Mouse (Mus musculus): Measurements from ENCODE around the gene Snx14. TPM values are rescaled to one million over a fixed set of nuclear protein-coding genes. Genes with fewer than 3 reads are reported as not detected.

Gene Snx14
- polyA plus RNA-seq, 1 experiment, result 50.4 TPM

DNA sequence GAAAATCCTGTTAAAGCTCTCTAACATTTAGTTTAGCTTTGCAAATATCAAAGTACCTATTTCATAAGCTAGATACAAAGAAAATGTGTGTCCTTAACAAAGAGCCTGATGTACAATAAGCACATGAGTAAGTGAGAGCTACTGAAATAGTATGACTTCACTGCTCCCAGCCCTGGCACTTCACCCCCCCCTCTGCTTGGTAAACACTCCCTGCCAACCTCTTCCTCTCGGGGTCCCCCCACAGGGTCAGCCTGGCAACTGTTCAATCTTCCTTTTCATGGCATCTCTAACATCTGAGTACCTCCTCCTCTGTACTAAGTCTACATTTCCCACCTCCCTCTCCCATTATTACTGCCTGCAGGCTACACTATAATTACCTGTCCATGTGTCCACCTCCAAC is 22.0 kb downstream of the Snx14 start:
- Histone ChIP-seq H3K4me1 (ENCODE audit: control insufficient read depth, insufficient read depth, low read length) (no peaks in the 10 kb centered on the region), H3K27me3 (ENCODE audit: control insufficient read depth, insufficient read depth, low read length) (no peaks in the 10 kb centered on the region), H3K4me3 (replicated peaks; ENCODE audit: insufficient read depth, low read depth, low read length) (no peak overlapping the region), H3K27ac (ENCODE audit: insufficient read depth, low read length) (no peak overlapping the region)
- TF ChIP-seq CTCF (IDR thresholded peaks at IDR 0.05; ENCODE audit: borderline replicate concordance, insufficient read depth, low read depth, low read length), result no peak
- no peak for TF ChIP-seq POLR2A (IDR thresholded peaks at IDR 0.05; ENCODE audit: borderline replicate concordance, insufficient read depth, low read length)
- 6% methylated on average over 1 of the region's 1 CpGs for WGBS
- no peak for DNase-seq

DNA sequence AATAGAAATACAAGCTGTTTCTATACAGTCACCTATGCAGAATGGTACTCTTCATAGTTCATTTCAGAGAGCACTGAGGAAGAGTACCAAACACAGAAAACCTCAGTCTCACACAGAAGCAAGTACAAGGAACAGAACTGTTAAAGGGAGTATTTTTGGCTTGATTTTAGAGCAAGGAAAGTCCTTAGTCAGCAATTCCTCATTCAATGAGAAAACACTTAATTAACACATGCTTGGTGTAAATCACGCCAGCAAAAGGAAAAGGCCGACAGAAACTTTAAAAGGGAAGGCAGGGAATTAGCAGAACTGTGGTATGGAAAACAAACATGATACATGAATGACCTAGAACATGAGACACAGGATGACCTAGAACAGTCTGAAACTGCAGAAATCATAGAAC is 28.8 kb downstream of the Snx14 start:
- DNase-seq, result no peak
- no peaks in the 10 kb centered on the region for H3K4me1 ChIP-seq (ENCODE audit: control insufficient read depth, insufficient read depth, low read length)
- no peak for TF ChIP-seq CTCF (IDR thresholded peaks at IDR 0.05; ENCODE audit: borderline replicate concordance, insufficient read depth, low read depth, low read length)
- no peak for TF ChIP-seq POLR2A (IDR thresholded peaks at IDR 0.05; ENCODE audit: borderline replicate concordance, insufficient read depth, low read length)
- H3K27ac ChIP-seq (ENCODE audit: insufficient read depth, low read length), result no peak overlapping the region
- no peaks in the 10 kb centered on the region for H3K27me3 ChIP-seq (ENCODE audit: control insufficient read depth, insufficient read depth, low read length)
- 73% methylated on average over 2 of the region's 2 CpGs for WGBS
- H3K4me3 ChIP-seq (replicated peaks; ENCODE audit: insufficient read depth, low read depth, low read length), result no peak overlapping the region

DNA sequence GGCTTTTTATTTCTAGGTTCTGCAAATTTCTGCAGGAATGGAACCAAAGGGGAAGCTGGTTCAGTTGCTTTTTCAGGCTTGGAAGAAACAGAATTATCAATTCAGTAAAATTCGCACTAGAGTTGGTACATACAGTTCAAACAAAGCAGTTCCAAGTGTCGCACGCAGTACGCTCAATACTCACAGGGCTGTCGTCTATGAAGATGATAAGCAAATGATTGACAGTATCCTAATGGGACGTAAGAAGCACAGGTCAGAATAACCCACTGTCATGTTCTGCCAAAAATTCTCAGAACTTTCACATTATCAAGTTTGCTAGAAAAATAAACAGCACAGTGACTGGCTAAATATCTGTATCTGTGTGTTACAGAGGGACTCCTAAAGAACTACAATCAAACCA is 34.2 kb downstream of the Snx14 start:
- Histone ChIP-seq H3K27me3 (ENCODE audit: control insufficient read depth, insufficient read depth, low read length) (no peaks in the 10 kb centered on the region), H3K4me1 (ENCODE audit: control insufficient read depth, insufficient read depth, low read length) (no peaks in the 10 kb centered on the region), H3K27ac (ENCODE audit: insufficient read depth, low read length) (no peak overlapping the region), H3K4me3 (replicated peaks; ENCODE audit: insufficient read depth, low read depth, low read length) (no peak overlapping the region)
- no peak for TF ChIP-seq POLR2A (IDR thresholded peaks at IDR 0.05; ENCODE audit: borderline replicate concordance, insufficient read depth, low read length)
- no peak for TF ChIP-seq CTCF (IDR thresholded peaks at IDR 0.05; ENCODE audit: borderline replicate concordance, insufficient read depth, low read depth, low read length)
- no peak for DNase-seq
- WGBS, result 79% methylated on average over 6 of the region's 6 CpGs

DNA sequence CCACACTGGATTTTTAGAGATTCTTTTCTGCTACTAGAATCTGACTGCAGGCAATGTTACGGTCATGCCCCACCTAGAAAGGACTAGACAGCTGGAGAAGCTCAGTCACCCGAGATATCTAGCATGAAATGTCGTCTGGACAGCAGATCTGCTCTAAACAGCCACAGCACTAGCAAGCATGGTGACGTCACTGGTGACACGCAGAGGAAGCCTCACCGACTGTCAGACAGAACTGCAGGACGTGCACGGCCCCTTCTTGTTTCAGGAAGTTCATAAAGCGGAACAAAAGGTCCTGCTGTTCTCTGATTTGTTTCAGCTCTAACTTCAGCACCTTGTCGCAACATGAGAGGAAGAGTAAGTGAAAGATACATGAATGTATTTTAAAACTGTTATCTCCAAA is 34.7 kb downstream of the Snx14 start:
- no peaks in the 10 kb centered on the region for H3K4me1 ChIP-seq (ENCODE audit: control insufficient read depth, insufficient read depth, low read length)
- H3K4me3 ChIP-seq (replicated peaks; ENCODE audit: insufficient read depth, low read depth, low read length), result no peak overlapping the region
- no peak for DNase-seq
- TF ChIP-seq CTCF (IDR thresholded peaks at IDR 0.05; ENCODE audit: borderline replicate concordance, insufficient read depth, low read depth, low read length), result no peak
- TF ChIP-seq POLR2A (IDR thresholded peaks at IDR 0.05; ENCODE audit: borderline replicate concordance, insufficient read depth, low read length), result no peak
- H3K27me3 ChIP-seq (ENCODE audit: control insufficient read depth, insufficient read depth, low read length), result no peaks in the 10 kb centered on the region
- no peak overlapping the region for H3K27ac ChIP-seq (ENCODE audit: insufficient read depth, low read length)
- 35% methylated on average over 10 of the region's 10 CpGs for WGBS

DNA sequence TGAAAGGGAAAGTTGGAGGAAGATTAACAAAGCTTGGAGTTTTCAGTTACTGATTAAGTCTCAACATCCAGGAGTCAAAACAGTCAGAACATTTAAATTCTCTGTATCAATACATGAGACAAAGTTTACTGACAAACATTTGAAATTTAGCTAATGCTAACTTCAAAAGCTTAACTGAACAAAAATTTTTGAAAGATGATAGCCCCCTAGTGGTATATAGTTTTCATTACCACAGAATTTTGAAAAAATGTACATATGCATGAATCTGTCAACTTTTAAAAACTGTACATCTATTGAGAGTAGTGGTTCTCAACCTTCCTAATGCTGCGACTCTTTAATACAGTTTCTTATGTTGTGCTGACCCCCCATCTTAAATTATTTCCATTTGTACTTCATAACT is 40.3 kb downstream of the Snx14 start:
- H3K4me3 ChIP-seq (replicated peaks; ENCODE audit: insufficient read depth, low read depth, low read length), result no peak overlapping the region
- H3K27me3 ChIP-seq (ENCODE audit: control insufficient read depth, insufficient read depth, low read length), result no peaks in the 10 kb centered on the region; the same call in 1 of the 2 replicates
- no peaks in the 10 kb centered on the region for H3K4me1 ChIP-seq (ENCODE audit: control insufficient read depth, insufficient read depth, low read length)
- TF ChIP-seq CTCF (IDR thresholded peaks at IDR 0.05; ENCODE audit: borderline replicate concordance, insufficient read depth, low read depth, low read length) (no peak), POLR2A (IDR thresholded peaks at IDR 0.05; ENCODE audit: borderline replicate concordance, insufficient read depth, low read length) (no peak)
- 62% methylated on average over 1 of the region's 1 CpGs for WGBS
- no peak overlapping the region for H3K27ac ChIP-seq (ENCODE audit: insufficient read depth, low read length)
- no peak for DNase-seq

DNA sequence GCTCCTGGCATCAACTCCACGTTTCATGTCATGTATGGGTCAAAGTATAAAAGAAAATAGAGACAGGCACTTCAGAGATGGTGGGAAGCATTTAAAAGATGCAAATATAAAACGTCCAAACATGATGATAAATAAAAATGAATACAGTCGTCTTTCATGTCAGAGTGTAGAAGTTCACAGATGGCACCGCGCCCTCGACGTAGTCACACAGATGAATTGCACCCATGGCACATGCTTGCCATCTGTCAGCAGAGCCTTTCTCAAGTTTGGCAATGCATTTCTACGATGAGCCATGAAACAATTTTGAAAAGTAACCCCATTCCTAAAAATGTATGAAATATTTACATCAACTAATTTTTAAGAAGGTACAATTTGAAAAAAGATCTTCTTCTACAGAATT is 43.9 kb downstream of the Snx14 start:
- H3K4me3 ChIP-seq (replicated peaks; ENCODE audit: insufficient read depth, low read depth, low read length), result no peak overlapping the region
- no peaks in the 10 kb centered on the region; the same call in 1 of the 2 replicates for H3K27me3 ChIP-seq (ENCODE audit: control insufficient read depth, insufficient read depth, low read length)
- no peak overlapping the region for H3K27ac ChIP-seq (ENCODE audit: insufficient read depth, low read length)
- DNase-seq, result no peak
- no peaks in the 10 kb centered on the region for H3K4me1 ChIP-seq (ENCODE audit: control insufficient read depth, insufficient read depth, low read length)
- TF ChIP-seq CTCF (IDR thresholded peaks at IDR 0.05; ENCODE audit: borderline replicate concordance, insufficient read depth, low read depth, low read length) (no peak), POLR2A (IDR thresholded peaks at IDR 0.05; ENCODE audit: borderline replicate concordance, insufficient read depth, low read length) (no peak)
- WGBS, result 23% methylated on average over 8 of the region's 8 CpGs

DNA sequence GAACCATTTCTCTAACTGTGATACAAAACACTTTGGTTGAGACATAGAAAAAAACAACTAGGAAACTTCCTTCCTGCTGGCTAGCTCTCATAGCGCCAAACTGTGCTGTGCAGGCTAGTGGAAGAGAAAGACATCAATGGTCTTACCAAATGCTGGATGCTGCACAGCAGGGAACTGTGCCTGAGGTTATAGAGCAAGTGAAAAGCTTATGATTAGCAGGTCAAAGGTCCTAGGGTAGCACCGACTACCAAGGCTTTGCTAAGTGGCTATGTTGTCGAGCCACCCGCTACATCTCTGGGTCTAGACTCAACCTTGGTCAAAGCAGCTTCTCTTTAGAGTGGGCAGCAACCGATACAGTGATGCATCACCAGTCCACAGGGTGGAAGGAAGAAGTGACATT is 49.9 kb downstream of the Snx14 start:
- Histone ChIP-seq H3K27ac (ENCODE audit: insufficient read depth, low read length) (no peak overlapping the region), H3K4me3 (replicated peaks; ENCODE audit: insufficient read depth, low read depth, low read length) (no peak overlapping the region), H3K4me1 (ENCODE audit: control insufficient read depth, insufficient read depth, low read length) (no peaks in the 10 kb centered on the region), H3K27me3 (ENCODE audit: control insufficient read depth, insufficient read depth, low read length) (no peaks in the 10 kb centered on the region)
- no peak for DNase-seq
- WGBS, result 67% methylated on average over 5 of the region's 5 CpGs
- TF ChIP-seq CTCF (IDR thresholded peaks at IDR 0.05; ENCODE audit: borderline replicate concordance, insufficient read depth, low read depth, low read length) (no peak), POLR2A (IDR thresholded peaks at IDR 0.05; ENCODE audit: borderline replicate concordance, insufficient read depth, low read length) (no peak)

DNA sequence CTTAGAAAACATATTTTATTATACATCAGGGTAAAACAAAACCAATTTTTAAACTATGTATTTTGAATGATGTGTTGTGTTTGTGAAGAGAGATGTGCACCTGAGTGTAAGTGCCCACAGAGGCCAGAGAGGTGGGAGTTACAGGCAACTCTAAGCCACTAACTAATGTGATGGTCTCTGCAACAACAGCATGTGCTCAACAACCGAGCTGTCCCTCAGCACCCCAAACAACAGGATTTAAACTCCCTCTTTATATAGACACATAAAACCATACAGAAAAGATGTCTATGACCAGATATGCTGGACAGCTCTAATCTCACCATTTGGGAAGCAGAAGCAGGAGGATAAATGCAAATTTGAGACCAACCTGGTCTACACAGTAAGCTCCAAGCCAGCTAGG is 58.2 kb downstream of the Snx14 start:
- Histone ChIP-seq H3K27me3 (ENCODE audit: control insufficient read depth, insufficient read depth, low read length) (no peaks in the 10 kb centered on the region), H3K27ac (ENCODE audit: insufficient read depth, low read length) (no peak overlapping the region), H3K4me3 (replicated peaks; ENCODE audit: insufficient read depth, low read depth, low read length) (no peak overlapping the region), H3K4me1 (ENCODE audit: control insufficient read depth, insufficient read depth, low read length) (no peaks in the 10 kb centered on the region)
- 94% methylated on average over 1 of the region's 1 CpGs for WGBS
- TF ChIP-seq POLR2A (IDR thresholded peaks at IDR 0.05; ENCODE audit: borderline replicate concordance, insufficient read depth, low read length) (no peak), CTCF (IDR thresholded peaks at IDR 0.05; ENCODE audit: borderline replicate concordance, insufficient read depth, low read depth, low read length) (no peak)
- DNase-seq, result no peak

Data from cerebellum, adult 2 months (tissue).